Mouse (Mus musculus): Measurements from ENCODE around the gene Tex28.
"Not testable (repeated sequence)": the region's sequence is repeated elsewhere in the genome, so short reads cannot be mapped to it uniquely, and the experiment has no call there.

Gene Tex28

DNA sequence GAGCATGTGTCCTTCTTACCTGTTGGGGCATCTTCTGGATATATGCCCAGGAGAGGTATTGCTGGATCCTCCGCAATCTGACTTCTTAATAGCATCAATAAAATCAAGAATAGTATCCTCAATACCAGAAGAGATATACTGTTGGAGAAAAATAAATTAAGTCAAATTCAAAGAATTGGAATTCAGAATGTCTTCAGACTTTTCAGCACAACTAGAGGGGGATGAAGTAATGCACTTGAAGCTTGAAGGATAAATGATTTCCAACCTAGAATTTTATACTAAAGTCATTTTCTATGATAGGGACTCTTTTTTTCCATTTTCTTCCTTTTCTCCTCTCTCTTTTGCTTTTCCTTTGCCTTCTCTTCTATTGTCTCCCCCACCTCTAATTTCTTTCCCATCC, at the start of gene Tex28:
Gene Tex28 (minus strand): TSS at position 101 of the 400 bp plus-strand sequence.
- DNase-seq (ENCODE audit: low spot score in 2 of 2): no peak

DNA sequence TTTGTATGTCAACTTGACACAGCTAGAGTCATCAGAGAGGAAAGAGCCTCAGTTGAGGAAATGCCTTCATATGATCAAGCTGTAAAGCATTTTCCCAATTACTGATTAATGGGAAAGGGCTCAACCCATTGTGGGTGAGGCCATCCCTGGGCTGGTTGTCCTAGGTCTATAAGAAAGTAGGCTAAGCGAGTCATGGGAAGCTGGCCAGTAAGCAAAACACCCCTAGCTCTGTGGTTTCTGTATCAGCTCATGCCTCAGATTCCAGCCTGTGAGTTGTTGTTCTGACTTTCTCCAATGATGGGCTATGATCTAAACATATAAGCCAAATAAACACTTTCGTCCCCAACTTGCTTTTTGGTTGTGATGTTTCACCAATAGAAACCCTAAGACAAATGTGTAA, 35.9 kb upstream of the Tex28 start:
- DNase-seq (ENCODE audit: low spot score in 2 of 2): no peak

DNA sequence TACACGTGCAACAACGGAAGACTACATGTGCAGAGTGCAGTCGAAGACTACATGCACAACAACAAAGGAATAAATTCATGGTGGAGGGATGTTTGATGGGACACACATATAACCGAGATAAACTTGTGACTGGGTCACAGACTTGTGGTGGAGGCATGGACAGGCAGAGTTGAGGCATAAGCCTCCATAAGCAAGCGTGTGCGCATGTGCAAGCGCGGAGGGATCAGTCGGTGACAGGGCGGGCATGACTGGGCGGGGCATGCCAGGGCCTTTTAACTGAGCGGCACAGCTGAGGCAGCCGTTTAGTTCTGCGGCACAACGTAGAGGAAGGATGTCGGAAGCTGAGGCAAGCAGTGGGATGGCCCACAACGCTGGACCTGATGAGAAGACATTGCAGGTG, 9.3 kb upstream of the Tex28 start, which contains the start of gene Tktl1:
Gene Tktl1 (plus strand): TSS at position 301 of the 400 bp plus-strand sequence.
- no peak for DNase-seq (ENCODE audit: low spot score in 2 of 2)

GRCm38 (mm10) chrX:74135263-74135662, 32.4 kb downstream of the Tex28 start, which contains the start of gene Mecp2:
Gene Mecp2, minus strand, starts transcription at chrX:74135363.
- not testable (repeated sequence) for DNase-seq (ENCODE audit: low spot score in 2 of 2)

- DNase-seq (ENCODE audit: low spot score in 2 of 2): no peak
Measured at GRCm38 (mm10) chrX:74127164-74127563, 40.5 kb downstream of the Tex28 start, which contains the start of gene Opn1mw. Gene Opn1mw, plus strand, starts transcription at chrX:74127464.

DNA sequence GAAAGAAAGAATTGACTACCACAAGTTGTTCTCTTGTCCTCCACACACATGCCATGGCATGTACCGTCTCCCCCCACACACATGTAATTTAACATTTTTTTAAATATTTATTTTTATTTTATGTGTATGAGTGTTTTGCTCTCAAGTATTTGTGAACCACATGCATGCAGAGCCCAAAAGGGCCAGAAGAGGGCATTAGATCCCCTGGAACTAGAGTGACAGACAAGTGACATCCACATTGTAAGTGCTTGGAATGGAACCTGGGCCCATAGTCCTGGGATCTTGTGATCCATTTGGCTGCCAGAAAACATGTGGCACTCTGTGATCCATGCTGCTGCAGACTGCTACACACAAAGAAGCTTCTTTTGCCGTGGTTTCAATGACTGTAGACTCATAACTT, 42.7 kb downstream of the Tex28 start:
- DNase-seq (ENCODE audit: low spot score in 2 of 2): no peak

GRCm38 (mm10) chrX:74115511-74115910, 52.1 kb downstream of the Tex28 start:
- DNase-seq (ENCODE audit: low spot score in 2 of 2): peak; percentile 38 to 64

DNA sequence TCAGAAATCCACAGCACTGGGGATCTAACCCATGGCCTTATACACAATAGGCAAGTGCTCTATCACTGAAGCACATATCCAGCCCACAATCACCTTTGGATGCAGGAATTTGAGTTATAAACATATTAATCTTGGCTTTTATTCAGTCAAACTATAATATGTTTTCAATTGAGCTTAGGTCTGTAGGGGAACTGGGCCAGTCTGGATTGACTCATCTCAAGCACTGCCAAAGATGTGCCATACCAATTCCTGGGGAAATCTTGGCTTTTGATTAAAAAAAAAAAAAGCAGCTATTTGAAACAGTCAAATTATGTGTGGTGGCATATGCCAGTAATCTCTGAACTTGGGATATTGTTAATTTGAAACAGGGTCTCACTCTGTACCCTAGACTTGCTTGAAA, 53.6 kb downstream of the Tex28 start:
- DNase-seq (ENCODE audit: low spot score in 2 of 2): no peak

- DNase-seq (ENCODE audit: low spot score in 2 of 2): no peak
Measured at GRCm38 (mm10) chrX:74108747-74109146, 58.9 kb downstream of the Tex28 start.

DNA sequence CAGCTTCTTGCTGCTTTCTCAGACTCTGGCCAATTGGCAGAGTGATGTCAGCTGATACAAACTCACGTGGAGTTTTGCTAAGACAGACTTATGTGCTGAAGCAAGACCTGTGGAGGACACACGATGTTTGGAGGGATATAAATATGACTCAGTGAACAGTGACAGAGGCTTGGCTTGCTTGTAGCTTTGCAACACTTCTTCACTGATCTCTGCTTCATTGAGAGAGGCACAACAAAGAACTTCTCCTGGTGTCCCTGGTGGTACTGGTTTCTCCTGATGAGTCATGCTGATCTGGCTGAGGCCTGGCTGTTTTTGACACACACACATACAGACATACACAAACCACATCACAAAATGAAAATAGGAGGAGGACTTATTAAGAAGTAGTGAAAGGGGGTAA, 61.7 kb downstream of the Tex28 start:
- DNase-seq (ENCODE audit: low spot score in 2 of 2): no peak

- no peak for DNase-seq (ENCODE audit: low spot score in 2 of 2)
Measured at GRCm38 (mm10) chrX:74103457-74104188, 64.0 kb downstream of the Tex28 start.
